Mouse (Mus musculus) spleen, adult 12 weeks (tissue): ENCODE results near the gene Olfr395.
"Not testable (repeated sequence)": the region's sequence is repeated elsewhere in the genome, so short reads cannot be mapped to it uniquely, and the experiment has no call there.

Experiments
- DNase-seq: peaks from one replicate; pipeline ENCODE4 v3.0.0; 2022; ENCODE audit warnings: low spot score

The Olfr395 gene

GRCm38 (mm10) chr11:73909199-73909598 is at the start of gene Olfr395:
TSS of gene Olfr395 (minus strand) at chr11:73909299.
- not testable (repeated sequence) for DNase-seq

- DNase-seq, result no peak
These were observed 27.3 kb upstream of the Olfr395 start, which contains the start of gene Olfr23 for GRCm38 (mm10) chr11:73936377-73936776. TSS of gene Olfr23 (plus strand) at chr11:73936677.

GRCm38 (mm10) chr11:73890671-73891070 is 18.4 kb downstream of the Olfr395 start, which contains the start of gene Olfr394:
TSS of gene Olfr394 (minus strand) at chr11:73890771.
- DNase-seq, result no peak
